Mouse (Mus musculus): ENCODE data around the gene 1700020D05Rik. TPM values are rescaled to one million over a fixed set of nuclear protein-coding genes. Genes with fewer than 3 reads are reported as not detected.

The 1700020D05Rik gene
- 1 to 10 TPM in 1 of 2 experiments, under 1 TPM in 1; 0.78 to 1.0 TPM for total RNA-seq (2021)

DNA sequence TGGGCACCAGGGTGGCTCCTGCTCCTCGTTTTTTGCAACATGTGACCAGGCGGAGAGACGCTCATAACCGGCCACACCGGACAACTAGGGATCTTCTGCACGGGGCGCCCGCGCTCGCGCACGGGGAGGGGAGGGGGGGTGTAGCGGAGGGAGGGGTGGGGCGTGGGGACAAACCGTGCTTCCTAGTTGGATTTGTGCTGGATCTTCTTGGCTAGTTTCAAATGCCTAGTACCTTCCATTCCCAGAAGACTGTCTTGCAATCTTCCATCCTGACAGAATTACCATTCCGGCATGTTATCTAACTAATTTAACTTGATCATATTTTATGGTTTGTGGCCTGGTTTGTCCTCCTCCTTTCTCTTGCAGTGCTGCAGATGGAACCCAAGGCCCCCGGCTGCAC lies at the start of gene 1700020D05Rik:
1700020D05Rik (minus strand) TSS at position 101 of the 400 bp plus-strand sequence.
- DNase-seq (ENCODE audit: low spot score), result no peak
- intact Hi-C loops (cut with DNase I), result no loop called here

- intact Hi-C loops (cut with DNase I), result no loop called here
- no peak for DNase-seq (ENCODE audit: low spot score)
Observed at GRCm38 (mm10) chr19:5547471-5548056, 44.0 kb upstream of the 1700020D05Rik start.

- intact Hi-C loops (cut with DNase I), result no loop called here
- no peak for DNase-seq (ENCODE audit: low spot score)
Observed at GRCm38 (mm10) chr19:5544031-5544430, 40.4 kb upstream of the 1700020D05Rik start.

- DNase-seq (ENCODE audit: low spot score), result no peak
- intact Hi-C loops (cut with DNase I), result no loop called here
Observed at GRCm38 (mm10) chr19:5543362-5543761, 39.8 kb upstream of the 1700020D05Rik start.

DNA sequence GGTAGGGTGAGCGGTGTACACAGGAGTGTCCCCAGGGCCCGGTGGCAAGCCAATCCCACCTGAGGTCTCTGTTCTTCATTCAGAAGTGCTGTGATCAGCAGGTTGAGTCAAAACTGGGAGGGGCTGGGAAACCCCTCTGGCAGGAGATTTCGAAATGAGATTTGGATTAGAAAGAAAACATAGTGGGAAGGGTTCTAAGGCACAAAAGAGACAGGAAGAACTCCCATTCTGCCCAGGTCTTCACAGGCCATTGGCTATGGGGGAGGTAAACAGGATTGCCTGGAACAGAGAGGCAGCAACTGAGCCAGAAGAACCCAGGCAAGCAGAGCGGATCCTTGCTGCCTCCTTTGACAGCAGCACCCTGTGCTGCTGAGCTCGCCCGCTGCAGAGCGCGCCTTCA lies 35.2 kb upstream of the 1700020D05Rik start:
- no peak for DNase-seq (ENCODE audit: low spot score)
- intact Hi-C loops (cut with DNase I), result no loop called here

DNA sequence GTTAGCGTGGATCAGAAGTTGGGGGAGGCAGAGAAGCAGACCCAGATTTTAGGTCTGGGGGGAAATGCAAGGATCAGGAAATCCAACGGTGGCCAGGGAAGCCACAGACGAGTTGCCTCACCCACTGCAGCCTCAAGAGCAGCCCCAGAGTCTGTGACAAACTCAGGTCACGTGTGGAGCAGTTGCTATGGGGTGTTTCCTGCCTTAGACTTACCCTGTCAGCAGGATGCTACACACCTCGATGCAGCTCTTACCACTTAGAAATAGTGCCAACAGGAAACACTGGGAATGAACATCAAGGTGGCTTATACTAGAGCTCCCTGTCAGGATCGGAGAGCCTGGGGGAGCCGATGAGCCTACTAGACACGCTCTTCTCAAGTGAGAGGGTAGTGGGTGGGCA lies 28.9 kb upstream of the 1700020D05Rik start:
- DNase-seq (ENCODE audit: low spot score), result no peak
- intact Hi-C loops (cut with DNase I), result no loop called here

- intact Hi-C loops (cut with DNase I), result no loop called here
- DNase-seq (ENCODE audit: low spot score), result no peak
Observed at GRCm38 (mm10) chr19:5530138-5530524, 26.5 kb upstream of the 1700020D05Rik start.

DNA sequence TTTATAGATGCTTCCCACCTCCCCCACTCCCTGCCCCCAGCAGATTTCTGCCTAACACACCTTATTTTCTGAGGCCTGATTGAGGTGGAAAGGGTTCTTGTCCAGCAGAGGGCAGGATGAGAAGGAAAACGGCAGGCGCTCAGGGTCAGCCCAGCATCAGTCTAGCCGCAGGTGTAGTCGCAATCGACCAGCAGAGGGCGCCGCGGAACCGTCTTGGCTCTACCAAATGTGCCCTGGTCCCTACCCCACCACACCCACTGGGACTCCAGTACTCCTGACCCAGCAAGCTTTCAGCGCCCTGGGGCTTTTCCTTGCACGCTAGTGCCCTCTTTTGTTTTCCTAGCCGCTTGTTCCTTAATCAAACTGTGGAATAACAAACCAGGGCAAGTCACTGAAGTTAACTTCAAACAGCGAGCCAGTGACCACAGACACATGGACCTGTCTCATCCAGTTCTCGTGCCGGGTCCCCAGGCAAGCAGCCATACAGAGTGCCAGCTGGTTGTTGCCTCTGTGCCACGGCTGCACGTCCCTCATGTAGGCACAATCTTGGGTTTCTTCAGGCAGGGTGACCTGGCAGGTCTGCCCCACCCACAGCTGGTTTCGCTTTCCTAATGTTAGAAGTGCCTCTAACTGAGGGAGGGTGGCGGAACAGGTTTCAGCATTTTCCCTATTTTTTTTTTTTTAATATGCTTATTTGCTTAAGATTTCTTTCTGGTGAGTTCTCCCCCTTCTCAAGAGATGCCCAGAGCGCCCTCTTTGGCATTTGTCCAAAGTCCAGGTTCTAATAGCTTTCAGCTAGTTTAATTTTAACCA lies 25.9 kb upstream of the 1700020D05Rik start:
- peak; percentile 90 for DNase-seq (ENCODE audit: low spot score)
- intact Hi-C loops (cut with DNase I), result loop anchor here (1.0 kb wide), 1 partner anchor 38 kb away; no protein-coding TSS in a partner anchor

DNA sequence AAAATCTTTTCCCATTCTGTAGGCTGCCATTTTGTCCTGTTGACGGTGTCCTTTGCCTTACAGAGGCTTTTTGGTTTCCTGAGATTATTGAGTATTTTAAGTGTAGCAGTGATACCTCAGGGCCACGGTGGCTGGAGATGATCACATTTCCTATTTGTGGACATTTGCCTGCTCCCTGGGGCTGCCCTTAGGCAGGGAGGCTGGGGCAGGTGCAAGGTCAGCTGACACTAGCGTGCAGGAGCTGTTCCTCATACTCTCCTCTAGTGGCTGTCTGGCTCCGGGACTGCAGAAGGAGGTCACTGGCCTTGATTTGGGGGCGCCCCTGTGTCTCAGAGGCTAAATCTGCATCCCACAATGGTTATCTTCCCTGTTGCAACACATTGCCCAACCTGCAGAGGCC lies 21.6 kb upstream of the 1700020D05Rik start:
- DNase-seq (ENCODE audit: low spot score), result no peak
- intact Hi-C loops (cut with DNase I), result no loop called here

DNA sequence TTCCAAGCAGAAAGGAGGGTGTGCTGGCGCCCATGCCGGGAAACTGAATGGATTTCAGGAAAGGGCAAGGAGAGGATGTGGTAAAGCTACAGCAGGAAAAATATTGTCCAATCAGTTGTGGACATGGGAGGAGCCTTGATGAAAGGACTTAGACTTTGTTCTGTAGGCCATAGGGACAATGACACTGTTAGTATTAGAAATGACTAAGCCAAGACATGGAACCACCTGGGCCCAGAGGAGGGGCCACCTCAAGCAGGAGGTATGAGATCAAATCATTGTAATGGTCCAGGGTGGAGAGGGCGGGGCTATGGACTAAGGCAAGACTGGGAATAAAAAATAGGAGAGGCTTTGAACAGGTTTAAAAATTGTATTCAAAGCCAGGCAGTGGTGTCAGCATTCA lies 15.1 kb upstream of the 1700020D05Rik start:
- no peak for DNase-seq (ENCODE audit: low spot score)
- intact Hi-C loops (cut with DNase I), result no loop called here

DNA sequence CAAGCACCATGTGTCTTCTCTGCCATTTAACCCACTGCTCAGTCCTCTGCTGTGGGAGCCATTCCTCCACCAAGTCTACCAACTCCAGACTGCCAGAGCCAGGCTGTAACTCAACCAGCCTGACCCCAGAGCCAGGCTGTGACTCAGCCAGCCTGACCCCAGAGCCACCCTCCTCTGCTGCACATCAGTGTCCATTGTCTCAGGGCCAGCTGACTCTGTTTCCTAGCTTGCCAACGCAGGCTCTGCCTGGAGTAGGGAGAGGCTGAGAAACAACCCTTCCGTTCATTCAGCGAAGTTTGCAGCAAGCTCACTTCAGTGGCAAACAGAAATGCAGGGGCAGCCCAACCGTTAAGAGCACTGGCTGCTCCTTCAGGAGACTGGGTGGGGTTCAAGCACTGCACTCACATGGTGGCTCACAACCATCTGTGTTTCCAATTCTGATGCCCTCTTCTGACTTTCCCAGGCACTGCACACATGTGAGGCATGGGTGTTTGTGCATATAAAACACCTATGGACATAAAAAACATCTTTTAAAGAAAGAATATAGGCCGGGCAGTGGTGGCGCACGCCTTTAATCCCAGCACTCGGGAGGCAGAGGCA lies 13.4 kb upstream of the 1700020D05Rik start:
- no peak for DNase-seq (ENCODE audit: low spot score)
- intact Hi-C loops (cut with DNase I), result no loop called here

- intact Hi-C loops (cut with DNase I), result no loop called here
- DNase-seq (ENCODE audit: low spot score), result no peak
Observed at GRCm38 (mm10) chr19:5515840-5516777, 12.5 kb upstream of the 1700020D05Rik start.

DNA sequence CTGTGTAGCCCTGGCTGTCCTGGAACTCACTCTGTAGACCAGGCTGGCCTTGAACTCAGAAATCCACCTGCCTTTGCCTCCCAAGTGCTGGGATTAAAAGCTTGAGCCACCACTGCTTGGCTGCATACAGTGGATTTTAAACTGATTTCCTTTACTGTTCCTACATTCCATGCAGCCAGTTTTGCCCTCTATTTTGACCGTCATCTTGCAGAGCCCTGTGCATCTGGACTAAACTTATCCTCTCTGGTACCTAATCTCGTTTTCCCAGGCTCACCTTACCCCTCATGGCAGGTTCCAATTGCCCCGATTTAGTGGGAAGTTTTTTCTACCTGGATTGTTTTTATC lies 9.4 kb upstream of the 1700020D05Rik start:
- intact Hi-C loops (cut with DNase I), result no loop called here

DNA sequence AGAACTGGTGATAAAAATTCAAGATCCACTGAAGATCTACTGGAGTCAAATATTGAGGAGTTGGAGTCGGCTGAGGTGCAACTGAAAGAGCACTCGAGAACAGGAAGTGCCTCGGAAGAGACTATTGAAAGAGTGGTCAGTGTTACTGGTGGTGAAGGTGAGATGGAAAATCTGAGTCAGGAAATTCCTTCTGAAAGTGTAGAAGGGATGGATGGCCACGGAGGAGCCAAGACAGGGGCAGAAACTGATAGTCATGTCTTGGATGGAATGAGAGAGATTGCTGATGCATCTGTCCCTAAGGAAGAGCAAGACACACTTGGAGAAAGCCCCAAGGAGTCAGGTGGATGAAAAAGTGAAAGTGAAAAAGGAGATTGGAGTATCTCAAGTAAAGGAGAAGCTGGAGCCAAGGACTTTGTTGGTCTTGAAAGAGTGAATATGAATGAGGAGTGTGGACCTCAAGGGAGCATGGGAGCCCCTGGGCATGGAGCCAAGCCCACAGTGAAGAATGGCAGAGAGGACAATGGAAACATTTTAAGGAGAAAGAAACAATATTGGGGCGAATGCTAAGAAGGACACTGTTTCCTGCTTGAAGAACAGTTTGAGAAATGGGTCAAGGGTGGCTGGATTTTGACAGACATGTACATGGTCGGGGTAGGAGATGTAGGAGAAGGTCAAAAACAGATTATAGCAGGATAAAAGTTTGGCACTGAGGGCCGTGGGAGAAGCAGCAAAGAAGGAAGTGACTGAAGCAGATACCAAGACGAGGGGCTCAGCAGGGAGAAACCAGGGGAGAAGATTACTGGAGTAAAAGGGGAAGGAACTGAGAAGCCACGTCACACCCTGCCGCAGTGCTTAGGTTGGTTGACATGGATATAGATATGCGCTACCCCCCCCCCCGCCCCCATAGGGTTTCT lies 8.8 kb upstream of the 1700020D05Rik start:
- no peak for DNase-seq (ENCODE audit: low spot score)
- intact Hi-C loops (cut with DNase I), result no loop called here

More for the DNA sequence above, 9.4 kb upstream of the 1700020D05Rik start:
- DNase-seq (ENCODE audit: low spot score), result no peak

GRCm38 (mm10) chr19:5511074-5511632 lies 7.6 kb upstream of the 1700020D05Rik start:
- intact Hi-C loops (cut with DNase I), result no loop called here
- DNase-seq (ENCODE audit: low spot score), result no peak

- intact Hi-C loops (cut with DNase I), result loop anchor here (1.0 kb wide), 1 partner anchor 19 kb away; no protein-coding TSS in a partner anchor
- DNase-seq (ENCODE audit: low spot score), result peak; percentile 97
Observed at GRCm38 (mm10) chr19:5510031-5511026, 6.7 kb upstream of the 1700020D05Rik start, which contains the start of gene Snx32. Snx32 (minus strand) TSS chr19:5510538.

GRCm38 (mm10) chr19:5500330-5500875 lies 3.2 kb downstream of the 1700020D05Rik start:
- no peak for DNase-seq (ENCODE audit: low spot score)
- intact Hi-C loops (cut with DNase I), result no loop called here
